In genomic region chr9:122244080-122244799, GRCm38 (mm10) we compare ENCODE assay signal across 10 mouse cellular contexts. TPM values are rescaled to one million over a fixed set of nuclear protein-coding genes. Genes with fewer than 3 reads are reported as not detected.
DNase-seq lines count a peak whose midpoint lies in the region; ATAC-seq and TF ChIP-seq lines count a peak whose summit lies in the region.
"Had no signal": no experiment of that assay in that cellular context is flagged by ENCODE, and none has a peak within 500 bp of the region (broad histone marks: within the 10 kb centered on the region; RNA-seq: fewer than 3 reads in every experiment).

No protein-coding gene starts in this region.

- no peak overlapping the region for H3K27ac ChIP-seq in kidney, embryonic 14.5 days (ENCODE audit: low read depth, low read length)
- H3K27ac ChIP-seq in cerebellum, adult 2 months (ENCODE audit: insufficient read depth, low read length) = no peak overlapping the region
- H3K27ac ChIP-seq: embryonic facial prominence, embryonic 12.5 days; lung, embryonic 15.5 days had no signal

- H3K4me3 ChIP-seq in kidney, embryonic 14.5 days (ENCODE audit: low read length) = no peak overlapping the region
- no peak overlapping the region for H3K4me3 ChIP-seq in cerebellum, adult 2 months (replicated peaks; ENCODE audit: insufficient read depth, low read depth, low read length)
- H3K4me3 ChIP-seq: embryonic facial prominence, embryonic 12.5 days; lung, embryonic 15.5 days had no signal

- DNase-seq in kidney, adult 11 months = peak; percentile 14
- peak; percentile 53 for DNase-seq in ES-CJ7 (ENCODE audit: low read depth, low spot score)
- peak; percentile 54 to 59 for DNase-seq in cerebellum, adult 2 months
- peak; percentile 58 for DNase-seq in gastrocnemius, postnatal 10 days
- peak; percentile 42 to 53 for DNase-seq in layer of hippocampus, postnatal 36 days
- DNase-seq in naive thymus-derived CD4-positive, alpha-beta T cell, adult 2 months (ENCODE audit: low read depth) = peak; percentile 78
- peak; percentile 81 for DNase-seq in thymus, postnatal 25 days

- TF ChIP-seq POLR2A in cerebellum, adult 2 months (IDR thresholded peaks at IDR 0.05; ENCODE audit: borderline replicate concordance, insufficient read depth, low read length) = no peak

- H3K9ac ChIP-seq in kidney, embryonic 14.5 days (ENCODE audit: low read depth, low read length) = no peak overlapping the region
- H3K9ac ChIP-seq: embryonic facial prominence, embryonic 12.5 days; lung, embryonic 15.5 days had no signal

- H3K27me3 ChIP-seq in kidney, embryonic 14.5 days (ENCODE audit: control insufficient read depth, insufficient read depth, low read length) = no peaks in the 10 kb centered on the region
- H3K27me3 ChIP-seq in cerebellum, adult 2 months (ENCODE audit: control insufficient read depth, insufficient read depth, low read length) = no peaks in the 10 kb centered on the region
- H3K27me3 ChIP-seq: embryonic facial prominence, embryonic 12.5 days; lung, embryonic 15.5 days had no signal

- H3K4me1 ChIP-seq in kidney, embryonic 14.5 days (ENCODE audit: control insufficient read depth, insufficient read depth, low read length) = 0 out of 2 replicates have a peak, but pooled peaks cover 3% of the 10 kb centered on the region
- H3K4me1 ChIP-seq in cerebellum, adult 2 months (ENCODE audit: control insufficient read depth, insufficient read depth, low read length) = peaks cover 5% of the 10 kb centered on the region

- no peaks in the 10 kb centered on the region for H3K36me3 ChIP-seq in kidney, embryonic 14.5 days (ENCODE audit: control insufficient read depth, insufficient read depth, low read length)

- no peak for ATAC-seq in kidney, embryonic 14.5 days (ENCODE audit: low FRiP score, low TSS enrichment)

- no peaks in the 10 kb centered on the region for H3K9me3 ChIP-seq in kidney, embryonic 14.5 days (ENCODE audit: control insufficient read depth, low read length)
- H3K9me3 ChIP-seq: embryonic facial prominence, embryonic 12.5 days; lung, embryonic 15.5 days had no signal

- no peak overlapping the region for H3K4me2 ChIP-seq in kidney, embryonic 14.5 days (replicated peaks; ENCODE audit: low read depth, low read length)
- H3K4me2 ChIP-seq: embryonic facial prominence, embryonic 12.5 days; lung, embryonic 15.5 days had no signal

- WGBS in kidney, embryonic 14.5 days = 34% methylated on average over 4 of the region's 4 CpGs
- WGBS in cerebellum, adult 2 months = 43% methylated on average over 4 of the region's 4 CpGs

- peak; percentile 76 for TF ChIP-seq CTCF in cerebellum, adult 2 months (IDR thresholded peaks at IDR 0.05; ENCODE audit: borderline replicate concordance, insufficient read depth, low read depth, low read length)

RNA-seq across cellular contexts. Expression of gene Ano10, which starts 50.0 kb away (rescaled TPM):
- polyA plus RNA-seq in kidney, embryonic 14.5 days (2014; fragmentation: Nextera tagmentation; extraction: Ambion mirVana) = 22.5 and 37.0 TPM in 2 replicates
- polyA plus RNA-seq in cerebellum, adult 2 months (2012; rRNA removed) = 29.7 and 31.3 TPM in 2 replicates
- 10 to 100 TPM; 47.5 to 48.6 TPM for total RNA-seq in gastrocnemius, postnatal 10 days (2021)
- total RNA-seq in layer of hippocampus, postnatal 36 days (2021) = 10 to 100 TPM; 20.4 to 20.8 TPM

Comparison
In these comparisons a context has a peak if more than half of its experiments do, and no peak if none do; other contexts are left out.
1. DNase-seq: peak in every context shown above with its lines; median percentile 81 in thymus, postnatal 25 days; 78 in naive thymus-derived CD4-positive, alpha-beta T cell, adult 2 months; 58 in gastrocnemius, postnatal 10 days; 56 in cerebellum, adult 2 months; 53 in ES-CJ7; 48 in layer of hippocampus, postnatal 36 days; 14 in kidney, adult 11 months.